Mouse (Mus musculus) hindbrain, embryonic 11.5 days (tissue): ENCODE results near the gene Phyhipl. TPM values are rescaled to one million over a fixed set of nuclear protein-coding genes. Genes with fewer than 3 reads are reported as not detected.

ENCODE experiments used
- ATAC-seq: fragments of 200-750 bp; cut with Nextera tagmentation; 2 replicates; pipeline ENCODE4 v1.8.0; 2017; ENCODE audit warnings: mild to moderate bottlenecking, moderate TSS enrichment, moderate library complexity; ENCODE audit not compliant: low FRiP score
- DNase-seq: peaks from one replicate; pipeline ENCODE4 v3.0.0-alpha.2; 2015; ENCODE audit warnings: low spot score
- H3K27ac ChIP-seq: fragments of 300-500 bp; sonication (generic); 2 replicates; pipeline ENCODE4 v1.5.1; 2014; ENCODE audit warnings: mild to moderate bottlenecking, low read depth, low read length
- H3K27me3 ChIP-seq: fragments of 300-500 bp; sonication (generic); 2 replicates; pipeline ENCODE4 v1.6.1; 2014; ENCODE audit warnings: mild to moderate bottlenecking, low read length, moderate library complexity, mixed read lengths; ENCODE audit not compliant: control insufficient read depth, insufficient read depth
- H3K36me3 ChIP-seq: fragments of 300-500 bp; sonication (generic); 2 replicates; pipeline ENCODE4 v1.6.1; 2014; ENCODE audit warnings: mild to moderate bottlenecking, low read length, moderate library complexity, mixed read lengths; ENCODE audit not compliant: control insufficient read depth, insufficient read depth
- H3K4me1 ChIP-seq: fragments of 300-500 bp; sonication (generic); replicated peaks from 2 replicates; pipeline ENCODE4 v1.6.1; 2014; ENCODE audit warnings: low read length, mixed read lengths; ENCODE audit not compliant: control insufficient read depth, insufficient read depth
- H3K4me2 ChIP-seq: fragments of 300-500 bp; sonication (generic); replicated peaks from 2 replicates; pipeline ENCODE4 v1.6.1; 2014; ENCODE audit warnings: mild to moderate bottlenecking, low read depth, low read length
- H3K4me3 ChIP-seq: fragments of 300-500 bp; sonication (generic); 2 replicates; pipeline ENCODE4 v1.5.1; 2014; ENCODE audit warnings: low read depth, low read length
- H3K9ac ChIP-seq: fragments of 300-500 bp; sonication (generic); 2 replicates; pipeline ENCODE4 v1.6.1; 2014; ENCODE audit warnings: low read depth, low read length
- H3K9me3 ChIP-seq: fragments of 300-500 bp; sonication (generic); 2 replicates; pipeline ENCODE4 v1.6.1; 2016; ENCODE audit warnings: low read length; ENCODE audit not compliant: control insufficient read depth
- WGBS: fragments of 180-500 bp; shearing (Covaris S2); extraction: QIAGEN DNeasy Blood & Tissue Kit; methylation state at CpG from one replicate; pipeline ENCODE4 v1.1.7; 2014; 5-methylcytosine and 5-hydroxymethylcytosine counted together
- polyA plus RNA-seq: library from polyadenylated mRNA; unstranded; fragments of >200 nt; fragmentation: Nextera tagmentation; extraction: Ambion mirVana; gene quantifications from 2 replicates; pipeline ENCODE4 v1.2.1, GENCODE M21; 2014

Phyhipl gene
- polyA plus RNA-seq, 1 experiment from 2014 or later, result 118 TPM

GRCm38 (mm10) chr10:70533301-70533781, 122.4 kb downstream of the Phyhipl start:
- 71% methylated on average over 8 of the region's 8 CpGs for WGBS
- DNase-seq, result no peak

GRCm38 (mm10) chr10:70532249-70532648, 123.5 kb downstream of the Phyhipl start:
- Histone ChIP-seq H3K4me2 (no peak overlapping the region), H3K4me1 (no peaks in the 10 kb centered on the region)
- WGBS, result 87% methylated on average over 9 of the region's 9 CpGs

More at GRCm38 (mm10) chr10:70533301-70533781, 122.4 kb downstream of the Phyhipl start:
- no peaks in the 10 kb centered on the region for H3K27me3 ChIP-seq
- H3K4me1 ChIP-seq, result no peaks in the 10 kb centered on the region
- no peaks in the 10 kb centered on the region for H3K9me3 ChIP-seq
- H3K27ac ChIP-seq, result no peak overlapping the region
- no peak for ATAC-seq
- H3K4me3 ChIP-seq, result no peak overlapping the region
- no peak overlapping the region for H3K9ac ChIP-seq
- no peak overlapping the region for H3K4me2 ChIP-seq
- no peaks in the 10 kb centered on the region; the same call in 1 of the 2 replicates for H3K36me3 ChIP-seq

GRCm38 (mm10) chr10:70530185-70530823, 125.5 kb downstream of the Phyhipl start:
- no peak overlapping the region for H3K9ac ChIP-seq
- no peaks in the 10 kb centered on the region for H3K4me1 ChIP-seq

More at GRCm38 (mm10) chr10:70532249-70532648, 123.5 kb downstream of the Phyhipl start:
- H3K4me3 ChIP-seq, result no peak overlapping the region
- no peaks in the 10 kb centered on the region; the same call in 1 of the 2 replicates for H3K36me3 ChIP-seq
- ATAC-seq (no peak), DNase-seq (no peak)
- no peaks in the 10 kb centered on the region for H3K9me3 ChIP-seq
- no peak overlapping the region for H3K27ac ChIP-seq
- H3K9ac ChIP-seq, result no peak overlapping the region
- H3K27me3 ChIP-seq, result no peaks in the 10 kb centered on the region

GRCm38 (mm10) chr10:70521379-70521778, 134.4 kb downstream of the Phyhipl start:
- Histone ChIP-seq H3K27ac (no peak overlapping the region), H3K4me1 (peaks cover 4% of the 10 kb centered on the region; the same call in 1 of the 2 replicates), H3K36me3 (no peaks in the 10 kb centered on the region), H3K4me3 (no peak overlapping the region; the same call in 1 of the 2 replicates), H3K9me3 (no peaks in the 10 kb centered on the region), H3K9ac (no peak overlapping the region), H3K27me3 (no peaks in the 10 kb centered on the region), H3K4me2 (peak overlapping the region; percentile 83)
- 26% methylated on average over 5 of the region's 5 CpGs for WGBS
- no peak for ATAC-seq
- peak; percentile 32 for DNase-seq

More at GRCm38 (mm10) chr10:70530185-70530823, 125.5 kb downstream of the Phyhipl start:
- DNase-seq (no peak), ATAC-seq (no peak)
- H3K27me3 ChIP-seq, result no peaks in the 10 kb centered on the region
- H3K36me3 ChIP-seq, result no peaks in the 10 kb centered on the region
- no peak overlapping the region for H3K4me2 ChIP-seq
- WGBS, result 92% methylated on average over 12 of the region's 12 CpGs
- no peak overlapping the region for H3K4me3 ChIP-seq
- no peaks in the 10 kb centered on the region for H3K9me3 ChIP-seq
- no peak overlapping the region for H3K27ac ChIP-seq

DNA sequence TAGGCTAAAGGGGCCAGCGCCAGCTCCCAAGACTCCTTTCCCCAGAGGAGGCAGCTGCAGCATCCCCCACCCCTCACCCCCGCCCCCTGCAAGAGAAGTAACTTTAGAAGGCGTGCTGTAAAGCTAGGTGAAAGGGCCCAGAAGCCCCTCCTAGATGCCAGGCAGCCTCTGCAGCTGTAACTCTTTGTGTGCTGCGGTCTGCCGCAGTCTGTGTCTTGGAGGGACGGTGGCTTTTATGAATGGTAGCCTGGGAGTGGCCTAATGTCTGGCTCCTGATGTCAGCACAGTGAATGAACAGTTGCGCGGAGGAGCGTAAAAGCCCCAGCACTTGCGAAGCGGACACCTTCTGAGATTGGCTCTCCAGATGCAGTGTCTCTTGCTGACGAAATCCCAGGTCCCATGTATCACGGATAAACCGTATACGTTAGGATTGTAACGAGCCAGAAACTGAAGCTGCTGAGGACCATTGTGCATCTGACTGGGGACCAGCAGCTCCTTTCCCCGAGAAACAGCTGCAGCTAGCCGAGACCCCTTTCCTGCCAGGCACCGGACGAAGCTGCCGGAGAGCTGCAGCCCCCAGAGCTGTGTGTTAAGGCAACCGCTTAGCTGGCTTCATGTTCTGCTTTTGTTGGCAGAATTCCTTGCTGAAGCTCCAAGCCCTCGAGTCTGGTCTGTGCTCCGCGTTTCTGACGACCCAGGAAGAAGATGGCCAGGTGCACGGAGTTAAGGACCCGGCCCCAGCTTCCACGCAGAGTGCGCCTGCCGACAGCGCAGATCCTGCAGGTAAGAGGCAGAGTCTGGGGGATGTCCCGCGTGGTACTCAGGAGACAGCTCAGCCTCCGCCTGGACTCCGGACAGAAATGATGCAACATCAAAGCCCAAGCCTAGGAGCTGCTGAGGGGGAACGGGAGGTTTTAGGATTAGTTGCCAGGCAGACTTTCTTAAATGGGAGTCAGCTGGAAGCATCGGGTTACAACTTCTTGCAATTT, 135.3 kb downstream of the Phyhipl start:
- peak overlapping the region; percentile 66 for H3K9ac ChIP-seq
- H3K27ac ChIP-seq, result no peak overlapping the region
- H3K4me1 ChIP-seq, result peaks cover 4% of the 10 kb centered on the region; the same call in 1 of the 2 replicates
- H3K4me2 ChIP-seq, result peak overlapping the region; percentile 83
- H3K27me3 ChIP-seq, result no peaks in the 10 kb centered on the region
- ATAC-seq (peak; percentile 87), DNase-seq (peak; percentile 78)
- H3K4me3 ChIP-seq, result peak overlapping the region; percentile 48
- H3K9me3 ChIP-seq, result no peaks in the 10 kb centered on the region
- WGBS, result under 1% methylated on average over 37 of the region's 38 CpGs
- H3K36me3 ChIP-seq, result no peaks in the 10 kb centered on the region

DNA sequence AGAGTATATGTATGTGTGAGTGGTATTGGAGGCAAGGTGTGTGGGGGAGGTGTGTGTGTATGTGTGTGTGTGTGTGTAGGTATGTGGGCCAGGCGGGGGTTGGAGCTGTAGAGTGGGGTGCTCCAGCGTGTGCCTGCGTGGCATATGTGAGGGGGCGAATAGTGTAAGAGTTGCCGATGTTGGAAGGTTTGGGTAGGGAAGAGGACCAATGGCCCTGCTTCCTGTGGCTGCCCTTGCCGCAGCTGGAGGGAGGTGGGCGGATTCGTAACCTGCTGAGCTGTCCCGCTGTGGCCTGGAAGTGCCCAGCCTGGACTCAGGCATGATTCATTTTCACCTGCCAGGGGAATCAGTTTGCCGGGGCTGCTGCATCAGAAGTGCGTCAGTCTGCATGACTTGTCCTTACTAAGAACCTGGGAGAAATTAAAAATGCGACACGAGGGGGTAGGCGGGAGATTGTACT, 136.1 kb downstream of the Phyhipl start:
- H3K4me1 ChIP-seq, result peaks cover 4% of the 10 kb centered on the region; the same call in 1 of the 2 replicates
- no peaks in the 10 kb centered on the region for H3K27me3 ChIP-seq
- peak overlapping the region; percentile 48 for H3K4me3 ChIP-seq
- ATAC-seq (peak; percentile 41), DNase-seq (no peak)
- H3K4me2 ChIP-seq, result peak overlapping the region; percentile 83
- WGBS, result 8% methylated on average over 14 of the region's 14 CpGs
- H3K27ac ChIP-seq, result no peak overlapping the region
- H3K36me3 ChIP-seq, result no peaks in the 10 kb centered on the region
- H3K9me3 ChIP-seq, result no peaks in the 10 kb centered on the region
- peak overlapping the region; percentile 66 for H3K9ac ChIP-seq

- ATAC-seq (no peak), DNase-seq (no peak)
- peaks cover 4% of the 10 kb centered on the region; the same call in 1 of the 2 replicates for H3K4me1 ChIP-seq
- WGBS, result 90% methylated on average over 8 of the region's 8 CpGs
- H3K4me2 ChIP-seq, result no peak overlapping the region
- no peaks in the 10 kb centered on the region for H3K9me3 ChIP-seq
- no peak overlapping the region for H3K27ac ChIP-seq
- H3K4me3 ChIP-seq, result no peak overlapping the region
- H3K27me3 ChIP-seq, result no peaks in the 10 kb centered on the region
- no peaks in the 10 kb centered on the region for H3K36me3 ChIP-seq
- H3K9ac ChIP-seq, result no peak overlapping the region
These were observed 139.1 kb downstream of the Phyhipl start for GRCm38 (mm10) chr10:70516661-70517060.

DNA sequence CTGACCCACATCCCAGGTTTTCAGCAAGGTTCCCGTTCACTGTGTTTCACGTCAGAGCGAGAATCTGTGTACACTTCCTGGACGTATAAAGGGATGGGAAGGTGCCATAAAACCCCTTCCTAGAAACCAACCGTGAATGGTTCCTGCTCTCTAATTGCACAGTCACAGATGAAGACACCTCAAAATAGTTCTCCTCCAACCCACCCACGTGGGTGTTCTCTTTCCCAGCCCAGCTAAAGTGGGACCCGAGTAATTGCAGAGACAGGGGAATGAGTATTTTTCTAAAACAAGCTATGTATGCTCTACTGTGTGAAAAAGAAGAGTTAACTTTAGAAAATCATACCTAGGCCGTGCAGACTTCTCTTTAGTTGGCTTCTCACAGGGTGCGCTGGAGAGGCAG, 140.9 kb downstream of the Phyhipl start:
- Histone ChIP-seq H3K4me1 (peaks cover 4% of the 10 kb centered on the region; the same call in 1 of the 2 replicates), H3K4me3 (no peak overlapping the region), H3K9me3 (no peaks in the 10 kb centered on the region), H3K27me3 (no peaks in the 10 kb centered on the region), H3K27ac (no peak overlapping the region), H3K36me3 (no peaks in the 10 kb centered on the region), H3K9ac (no peak overlapping the region), H3K4me2 (no peak overlapping the region)
- no peak for DNase-seq
- WGBS, result 87% methylated on average over 9 of the region's 9 CpGs
- no peak for ATAC-seq
